Mouse (Mus musculus) cerebellum, postnatal 14 days (tissue): Measurements from ENCODE around the gene Cpsf7.
A peak's percentile ranks its signal among the peaks of the same experiment; 100 is the strongest.

Experiments
- DNase-seq, 2 experiments: peaks; one replicate each; pipeline ENCODE4 v3.0.0; 2021; ENCODE audit warnings: mixed read lengths in 2 of 2

Cpsf7 gene

GRCm38 (mm10) chr19:10561558-10562314 lies 36.7 kb downstream of the Cpsf7 start:
- DNase-seq = no peak

GRCm38 (mm10) chr19:10562351-10562750 lies 37.3 kb downstream of the Cpsf7 start:
- no peak for DNase-seq

GRCm38 (mm10) chr19:10564278-10564677 lies 39.2 kb downstream of the Cpsf7 start:
- no peak for DNase-seq

GRCm38 (mm10) chr19:10565217-10565616 lies 40.2 kb downstream of the Cpsf7 start:
- DNase-seq = no peak

GRCm38 (mm10) chr19:10569627-10570026 lies 44.6 kb downstream of the Cpsf7 start:
- DNase-seq = no peak

GRCm38 (mm10) chr19:10576690-10577561 lies 51.9 kb downstream of the Cpsf7 start, which contains the start of the genes Cyb561a3 and Tmem138:
TSS of gene Cyb561a3 (plus strand) at chr19:10577172.
TSS of gene Tmem138 (minus strand) at chr19:10577362.
- DNase-seq = peak; percentile 93

GRCm38 (mm10) chr19:10580102-10580501 lies 55.0 kb downstream of the Cpsf7 start:
- DNase-seq = no peak

- DNase-seq = no peak
Observed at GRCm38 (mm10) chr19:10580761-10581160, 55.7 kb downstream of the Cpsf7 start.

GRCm38 (mm10) chr19:10581984-10582383 lies 56.9 kb downstream of the Cpsf7 start:
- DNase-seq = no peak

- DNase-seq = no peak
Observed at GRCm38 (mm10) chr19:10583550-10584146, 58.6 kb downstream of the Cpsf7 start.

GRCm38 (mm10) chr19:10585112-10585511 lies 60.0 kb downstream of the Cpsf7 start:
- no peak for DNase-seq

- DNase-seq = no peak
Observed at GRCm38 (mm10) chr19:10587231-10587630, 62.2 kb downstream of the Cpsf7 start.

- no peak for DNase-seq
Observed at GRCm38 (mm10) chr19:10589127-10589857, 64.2 kb downstream of the Cpsf7 start.

- no peak for DNase-seq
Observed at GRCm38 (mm10) chr19:10590301-10590700, 65.2 kb downstream of the Cpsf7 start.

- no peak for DNase-seq
Observed at GRCm38 (mm10) chr19:10591659-10592377, 66.8 kb downstream of the Cpsf7 start.
